Mouse (Mus musculus) NIH3T3 (cell line): ENCODE results near the gene Rin2.

Experiments
- DNase-seq: peaks from one replicate; pipeline ENCODE4 v3.0.0-alpha.2; 2012; ENCODE audit warnings: low read depth

The Rin2 gene

DNA sequence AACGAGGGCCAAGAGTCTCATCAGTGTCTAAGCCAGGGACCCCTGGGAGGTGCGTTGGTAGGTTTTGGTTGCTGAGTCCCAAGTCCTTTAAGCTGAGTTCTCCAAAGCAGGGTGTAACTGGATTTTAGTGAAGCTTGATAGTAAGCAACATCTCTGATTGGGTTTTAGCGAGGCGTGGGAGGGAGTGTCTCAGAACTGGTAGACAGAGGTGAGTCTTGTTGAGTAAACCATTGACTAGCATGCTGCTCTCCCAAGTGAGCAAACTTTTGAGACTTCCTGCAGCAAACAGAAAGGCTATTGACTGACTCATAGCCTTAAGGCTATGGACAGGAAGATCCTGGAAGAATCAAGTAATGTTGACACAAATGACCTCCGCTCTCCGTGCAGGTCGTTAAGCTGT, 112.5 kb downstream of the Rin2 start:
- peak; percentile 19 for DNase-seq

DNA sequence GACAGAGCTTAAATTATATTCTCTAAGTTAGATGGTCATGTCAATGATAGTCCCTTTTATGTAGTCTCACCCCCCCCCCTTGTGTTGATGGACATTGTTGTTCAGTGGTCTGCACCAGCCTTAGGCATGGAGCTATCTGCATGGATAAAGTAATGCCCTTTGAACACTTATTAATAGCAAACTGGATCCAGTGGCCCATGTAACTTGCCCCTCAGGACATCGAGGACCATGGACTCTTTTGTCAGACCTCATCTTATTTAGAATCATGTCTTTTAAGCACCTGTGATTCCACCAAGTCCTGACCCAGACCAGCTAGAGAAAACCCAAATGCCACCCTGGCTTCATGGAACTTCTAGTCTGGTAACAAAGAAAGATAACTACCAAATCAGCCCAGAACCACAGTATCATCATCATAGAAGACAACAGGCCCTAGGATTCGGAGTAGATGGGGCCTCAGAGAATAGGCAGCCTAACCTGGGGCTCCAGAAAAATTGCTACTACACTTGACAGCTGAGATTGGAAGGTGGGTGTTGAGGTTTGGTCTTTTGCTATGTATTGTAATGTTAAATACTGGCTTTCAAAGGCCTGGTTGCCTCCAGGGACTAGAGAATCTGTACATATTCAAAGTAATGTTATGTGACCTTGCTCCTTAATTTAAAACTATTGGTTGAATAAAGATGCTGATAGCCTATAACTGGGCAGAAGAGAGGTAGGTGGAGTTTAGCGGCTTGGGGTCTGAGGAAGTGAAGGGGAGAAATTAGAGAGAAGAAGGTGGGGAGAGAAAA, 113.7 kb downstream of the Rin2 start:
- DNase-seq, result no peak

DNA sequence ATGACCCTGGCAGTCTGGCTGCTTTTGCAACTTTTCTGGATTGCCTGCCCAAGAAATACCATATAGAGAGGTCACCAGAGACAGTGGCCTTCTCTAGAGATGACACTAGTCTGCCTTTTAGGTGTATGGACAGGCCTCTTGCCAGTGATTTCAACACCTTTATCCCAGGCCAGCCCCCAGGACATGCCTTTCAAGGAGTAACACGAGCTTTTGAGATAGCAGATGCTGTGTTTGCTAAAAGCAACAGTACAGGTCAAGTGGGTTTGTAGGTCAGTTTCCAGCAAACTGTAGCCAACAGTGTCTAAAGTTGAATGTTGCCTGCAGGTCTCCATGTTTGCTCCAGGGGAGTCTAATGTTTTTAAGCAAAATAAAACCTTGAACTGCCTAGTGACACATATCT, 118.7 kb downstream of the Rin2 start:
- DNase-seq, result no peak

DNA sequence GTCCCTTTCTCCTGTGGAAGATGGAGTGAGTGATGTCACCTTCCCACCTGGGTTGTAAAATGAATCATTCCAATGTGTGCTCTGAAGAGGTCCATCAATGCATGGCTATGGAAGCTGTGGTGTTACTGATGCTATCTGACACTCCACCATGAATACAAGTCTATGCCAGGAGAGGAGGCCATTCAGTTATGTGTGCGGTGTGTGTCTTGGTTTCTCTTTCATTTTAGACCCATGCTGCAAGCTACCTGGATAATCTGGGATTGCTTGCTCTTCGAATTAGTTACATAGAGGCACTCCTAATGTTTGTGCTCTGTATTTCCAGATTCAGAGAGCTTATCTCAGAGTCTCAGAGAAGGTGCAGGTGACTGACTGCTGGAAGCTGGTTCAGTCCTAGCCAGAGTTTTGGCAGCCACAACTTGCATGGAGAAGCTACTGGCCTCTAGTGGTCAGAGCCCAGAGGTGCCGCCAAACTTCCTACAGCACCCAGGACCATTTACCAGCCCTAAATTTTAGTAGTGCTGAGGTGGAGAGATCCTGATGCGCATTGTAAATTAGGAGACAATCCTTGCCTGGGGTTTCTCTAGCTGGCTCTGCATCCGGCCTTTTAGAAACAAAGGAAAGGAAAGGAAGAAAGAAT, 119.4 kb downstream of the Rin2 start:
- DNase-seq, result peak; percentile 84

DNA sequence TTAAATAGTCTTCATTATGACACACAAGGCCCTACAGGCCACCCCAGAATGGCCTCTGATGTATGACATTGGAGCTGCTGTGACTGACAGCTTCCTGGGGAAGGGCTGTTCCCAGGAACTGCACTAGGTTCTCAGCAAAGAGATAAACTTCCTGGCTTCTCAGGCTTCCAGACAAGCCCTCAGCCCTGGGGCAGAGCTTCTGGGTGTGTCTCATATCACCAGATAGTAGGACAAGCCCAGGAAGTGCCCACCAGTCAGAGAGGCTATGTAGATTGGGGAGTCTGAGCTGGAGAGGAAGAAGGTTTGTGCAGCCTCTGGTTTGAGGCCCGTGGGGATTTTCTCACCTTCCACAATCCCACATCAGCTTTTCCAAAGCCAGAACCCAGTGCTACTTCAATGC, 122.8 kb downstream of the Rin2 start:
- no peak for DNase-seq

DNA sequence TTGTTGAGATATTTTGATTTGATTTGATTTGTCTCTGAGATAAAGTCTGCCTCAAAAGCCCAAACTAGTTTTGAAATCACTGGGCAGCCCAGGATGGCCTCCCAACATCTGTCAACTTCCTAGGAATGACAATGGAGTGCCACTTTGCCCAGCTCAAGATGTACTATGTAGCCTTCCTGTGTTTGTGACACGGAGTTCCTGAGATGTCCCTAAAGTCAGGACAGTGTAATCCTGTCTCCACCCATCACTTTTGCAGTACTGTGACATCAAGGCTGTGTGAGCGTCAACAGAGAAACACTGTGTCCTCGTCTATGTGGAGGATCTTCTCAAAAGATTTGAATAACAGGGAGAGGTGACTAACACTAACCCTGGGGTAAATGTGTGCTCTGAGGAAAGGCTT, 123.9 kb downstream of the Rin2 start:
- no peak for DNase-seq

DNA sequence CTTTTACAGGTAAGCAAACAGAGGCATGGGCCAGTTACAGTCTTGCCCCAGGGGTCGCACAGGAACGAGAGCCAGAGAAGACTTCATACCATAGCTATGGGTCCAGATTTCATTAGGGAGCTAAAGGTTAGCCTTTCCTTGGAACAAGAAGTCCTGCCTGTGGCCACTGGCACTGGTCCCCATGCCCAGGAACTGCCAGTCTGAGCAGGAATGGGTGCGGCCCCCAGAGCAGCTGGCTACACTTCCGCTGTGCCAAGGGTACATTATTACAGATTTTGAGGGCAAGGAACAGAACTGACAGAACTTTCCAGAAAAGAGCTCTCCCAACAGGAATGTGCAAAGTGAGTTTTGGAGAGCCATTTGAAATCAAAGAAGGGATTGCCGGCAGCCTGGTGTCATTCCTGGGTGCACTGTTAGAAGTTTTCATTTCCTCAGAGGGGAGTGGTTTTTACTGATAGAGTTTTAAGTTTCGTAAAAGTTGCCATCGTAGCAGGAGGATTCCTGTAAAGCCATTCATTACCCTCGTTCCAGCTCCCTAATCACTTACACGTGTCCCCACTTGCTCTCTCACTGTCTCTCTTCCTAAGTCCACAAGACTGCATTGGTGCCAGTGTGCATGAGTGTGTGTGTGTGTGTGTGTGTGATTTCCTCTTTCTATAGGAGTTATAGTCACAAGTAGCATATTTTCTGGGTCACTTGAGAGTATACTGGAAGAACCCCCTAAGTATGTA, 126.5 kb downstream of the Rin2 start:
- peak; percentile 47 for DNase-seq

DNA sequence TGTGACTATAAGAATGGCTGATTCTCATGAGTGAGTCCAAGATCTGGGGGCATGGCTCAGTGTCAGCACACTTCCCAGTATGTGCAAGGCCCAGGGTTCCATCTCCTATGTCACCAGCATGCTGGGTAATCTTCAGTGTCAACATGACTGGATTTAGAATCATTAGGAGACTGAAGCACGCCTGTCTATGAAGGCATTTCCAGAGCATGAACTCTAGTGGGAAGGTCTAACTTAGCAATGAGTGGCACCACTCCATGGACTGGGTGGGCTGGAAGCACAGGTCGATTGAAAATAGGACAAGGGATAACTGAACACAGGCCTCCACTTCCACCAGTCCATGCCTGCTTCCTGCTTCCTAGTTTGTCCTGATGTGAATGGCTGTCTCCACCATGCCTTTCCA, 127.6 kb downstream of the Rin2 start:
- DNase-seq, result no peak

DNA sequence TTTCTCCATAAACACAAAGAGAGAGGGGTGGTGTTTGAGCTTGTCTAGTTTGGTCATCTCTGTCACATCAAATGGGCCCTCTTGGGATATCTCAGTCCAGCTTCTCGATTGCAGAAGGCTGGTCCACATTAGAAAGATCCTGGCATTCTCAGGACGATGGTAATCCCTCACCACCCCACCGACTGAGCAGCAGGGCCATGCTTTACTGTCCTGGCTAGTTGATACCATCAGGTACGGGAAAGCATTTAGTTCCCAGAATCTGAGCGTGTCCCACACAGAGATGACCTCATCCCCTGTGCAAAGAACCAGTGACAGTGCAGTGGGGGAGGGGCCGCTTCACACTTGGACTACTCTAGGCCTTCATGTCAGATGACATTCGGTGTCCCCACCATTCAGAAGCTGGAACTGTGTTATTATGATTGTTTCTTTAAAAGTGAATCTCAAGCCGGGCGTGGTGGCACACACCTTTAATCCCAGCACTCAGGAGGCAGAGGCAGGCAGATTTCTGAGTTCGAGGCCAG, 128.9 kb downstream of the Rin2 start:
- DNase-seq, result no peak

DNA sequence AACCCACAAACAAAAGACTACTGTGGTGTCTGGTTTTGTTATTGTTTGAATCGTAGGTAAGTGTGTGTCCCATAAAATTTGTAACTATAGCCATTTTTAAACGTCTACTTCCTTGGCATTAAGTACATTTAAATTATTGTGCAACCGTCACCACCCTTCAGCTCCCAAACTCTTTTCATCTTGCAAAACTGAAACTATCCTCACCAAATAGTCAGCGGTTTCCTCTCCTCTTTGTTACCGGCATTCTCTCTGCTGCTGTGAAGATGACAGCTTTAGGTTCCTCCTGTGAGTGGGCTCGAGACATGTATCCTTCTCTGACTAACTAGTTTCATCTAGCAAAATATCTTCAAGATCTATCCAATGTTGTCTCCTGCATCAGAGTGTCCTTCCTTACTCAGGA, 129.5 kb downstream of the Rin2 start:
- no peak for DNase-seq

DNA sequence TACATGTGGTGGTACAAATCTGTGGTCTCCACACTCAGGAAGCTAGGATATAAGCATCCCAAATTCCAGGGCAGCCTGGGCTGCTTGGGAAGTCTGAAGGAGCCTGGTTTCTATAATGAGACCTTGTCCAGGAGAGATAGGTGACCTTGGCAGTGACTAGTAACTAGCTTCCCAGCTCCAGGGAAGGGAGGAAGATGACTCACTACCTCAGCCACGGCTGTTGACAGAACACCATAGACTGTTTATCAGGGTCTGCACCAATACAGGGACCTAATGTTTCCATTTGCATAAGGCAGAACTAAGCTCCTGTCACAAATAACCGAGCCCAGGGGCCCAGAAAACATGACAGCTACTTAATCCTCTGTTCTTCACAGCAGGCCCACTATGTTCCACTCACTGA, 132.3 kb downstream of the Rin2 start:
- no peak for DNase-seq

DNA sequence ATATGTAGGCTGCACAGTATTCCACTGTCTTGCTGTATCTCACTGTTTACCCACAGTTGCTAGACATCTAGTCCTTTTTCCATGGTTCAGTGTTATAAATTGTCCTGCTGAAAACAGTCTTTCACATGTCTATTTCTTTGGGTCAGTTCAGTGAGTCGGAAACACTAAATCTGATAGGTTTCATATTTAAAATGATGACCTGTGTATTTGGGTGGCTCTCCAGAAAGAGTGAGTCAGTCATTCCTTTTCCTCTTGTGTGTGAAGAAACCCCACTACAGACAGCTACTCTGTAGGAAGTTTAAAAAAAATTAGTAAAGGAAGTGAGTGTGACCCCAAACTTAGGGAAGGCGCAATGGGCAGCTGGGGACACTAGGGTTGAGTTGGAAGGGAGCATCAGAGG, 133.2 kb downstream of the Rin2 start:
- peak; percentile 51 for DNase-seq

DNA sequence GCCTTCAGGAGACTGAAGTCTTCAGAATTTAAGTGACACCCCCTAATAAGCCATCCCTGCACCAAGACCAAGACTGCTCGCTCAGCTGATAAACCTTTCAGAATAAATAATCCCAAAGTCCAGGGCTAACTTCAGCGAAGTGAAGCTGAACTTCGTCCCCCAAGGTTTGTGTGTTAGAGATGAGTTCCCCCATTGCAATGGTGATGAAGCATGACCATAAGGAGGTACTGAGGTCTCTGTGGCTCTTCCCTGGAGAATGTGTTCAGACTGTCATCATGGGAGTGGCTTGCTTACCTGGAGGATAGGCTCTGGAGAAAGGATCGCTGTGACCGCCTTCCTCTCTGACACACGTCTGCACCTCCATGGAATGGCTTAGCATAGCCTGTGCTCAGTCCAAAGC, 133.7 kb downstream of the Rin2 start:
- DNase-seq, result no peak

DNA sequence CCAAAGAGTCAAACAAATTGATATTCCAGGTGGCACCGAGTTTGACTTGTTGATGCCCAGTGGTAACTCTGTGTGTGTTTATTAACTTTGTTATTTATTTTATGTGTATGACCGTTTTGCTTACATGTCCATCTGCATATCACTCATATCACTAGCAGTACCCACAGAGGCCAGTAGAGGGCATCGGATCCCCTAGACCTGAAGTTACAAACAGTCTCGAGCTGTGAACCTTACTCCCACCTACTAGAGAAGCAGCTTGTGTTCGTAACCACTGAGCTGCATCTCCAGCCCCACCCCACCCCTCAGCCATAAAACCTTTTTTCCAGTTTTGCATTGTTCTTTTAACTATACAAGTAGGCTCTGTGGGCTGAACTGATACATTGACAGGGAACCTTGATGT, 135.7 kb downstream of the Rin2 start:
- DNase-seq, result peak; percentile 52

DNA sequence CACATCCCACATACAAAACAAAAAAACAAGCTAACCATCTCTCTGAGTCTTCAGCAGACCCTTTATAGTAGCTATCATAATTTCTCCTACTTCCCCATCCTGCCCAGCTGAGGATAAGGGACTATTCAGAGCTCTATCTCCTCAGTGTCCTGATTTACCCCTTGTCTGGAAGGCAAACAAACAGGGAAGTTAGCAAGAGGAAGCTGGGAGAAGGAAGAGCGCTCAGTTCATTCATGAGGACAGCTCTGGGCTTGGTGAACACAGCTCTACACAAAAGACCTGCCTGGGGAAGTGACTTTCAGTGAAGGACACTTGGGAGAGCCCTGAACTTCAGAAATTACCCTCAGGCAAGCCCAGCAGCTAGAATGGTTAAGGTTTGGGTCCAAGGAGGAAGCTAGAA, 137.8 kb downstream of the Rin2 start:
- no peak for DNase-seq

DNA sequence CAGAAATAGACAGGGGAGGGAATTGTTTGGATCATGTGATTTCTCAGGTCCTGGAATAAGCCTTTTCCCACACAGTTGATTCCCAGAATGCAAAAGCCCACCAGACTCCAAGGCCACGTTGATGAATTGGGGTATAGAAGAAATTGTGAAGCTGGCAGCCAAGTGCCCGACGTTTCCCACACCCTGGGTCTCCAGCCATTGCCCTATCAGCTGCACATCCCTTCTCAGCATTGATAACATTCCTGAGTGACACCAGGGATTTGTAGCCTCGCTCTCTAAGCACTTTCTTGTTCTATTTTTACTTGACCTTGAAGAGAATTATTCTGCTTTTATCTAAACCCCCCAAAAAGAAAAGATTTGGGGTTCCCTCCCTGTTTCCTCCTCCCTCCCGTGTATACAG, 142.2 kb downstream of the Rin2 start:
- DNase-seq, result no peak

DNA sequence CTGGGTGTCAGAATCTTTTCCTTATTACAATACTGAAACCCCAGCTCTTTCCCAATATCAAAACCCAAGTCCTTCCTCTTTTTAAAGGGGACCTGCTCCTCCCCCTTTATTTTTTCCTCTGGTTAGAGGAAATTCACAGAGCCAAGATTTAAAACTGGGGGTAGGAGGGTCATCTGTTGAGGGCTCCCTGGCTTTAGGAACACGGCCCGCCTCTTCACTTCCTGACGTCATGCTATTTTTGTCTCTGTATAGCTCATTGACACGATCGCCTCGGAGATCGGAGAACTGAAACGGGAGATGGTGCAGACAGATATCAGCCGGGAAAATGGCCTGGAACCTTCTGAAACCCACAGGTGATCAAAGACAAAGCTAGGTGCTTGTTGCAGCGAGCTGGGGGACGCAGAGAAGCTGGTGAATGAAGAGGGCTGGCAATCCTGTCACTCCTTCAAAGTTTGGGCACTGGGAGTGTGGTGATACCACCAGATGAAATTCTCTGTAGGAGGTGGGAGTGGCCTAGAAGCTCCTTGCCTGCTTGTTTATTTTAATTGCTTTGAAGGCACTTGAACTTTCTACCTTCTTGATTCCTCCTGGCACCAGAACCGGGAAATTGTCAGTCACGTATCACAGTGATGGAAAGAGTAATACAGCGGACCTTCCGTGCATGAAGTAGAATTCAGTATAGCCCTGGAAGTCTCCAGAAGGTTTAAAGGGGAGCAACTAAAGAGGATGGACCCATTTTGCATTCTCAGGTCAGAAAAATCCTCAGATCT, 147.2 kb downstream of the Rin2 start:
- no peak for DNase-seq

DNA sequence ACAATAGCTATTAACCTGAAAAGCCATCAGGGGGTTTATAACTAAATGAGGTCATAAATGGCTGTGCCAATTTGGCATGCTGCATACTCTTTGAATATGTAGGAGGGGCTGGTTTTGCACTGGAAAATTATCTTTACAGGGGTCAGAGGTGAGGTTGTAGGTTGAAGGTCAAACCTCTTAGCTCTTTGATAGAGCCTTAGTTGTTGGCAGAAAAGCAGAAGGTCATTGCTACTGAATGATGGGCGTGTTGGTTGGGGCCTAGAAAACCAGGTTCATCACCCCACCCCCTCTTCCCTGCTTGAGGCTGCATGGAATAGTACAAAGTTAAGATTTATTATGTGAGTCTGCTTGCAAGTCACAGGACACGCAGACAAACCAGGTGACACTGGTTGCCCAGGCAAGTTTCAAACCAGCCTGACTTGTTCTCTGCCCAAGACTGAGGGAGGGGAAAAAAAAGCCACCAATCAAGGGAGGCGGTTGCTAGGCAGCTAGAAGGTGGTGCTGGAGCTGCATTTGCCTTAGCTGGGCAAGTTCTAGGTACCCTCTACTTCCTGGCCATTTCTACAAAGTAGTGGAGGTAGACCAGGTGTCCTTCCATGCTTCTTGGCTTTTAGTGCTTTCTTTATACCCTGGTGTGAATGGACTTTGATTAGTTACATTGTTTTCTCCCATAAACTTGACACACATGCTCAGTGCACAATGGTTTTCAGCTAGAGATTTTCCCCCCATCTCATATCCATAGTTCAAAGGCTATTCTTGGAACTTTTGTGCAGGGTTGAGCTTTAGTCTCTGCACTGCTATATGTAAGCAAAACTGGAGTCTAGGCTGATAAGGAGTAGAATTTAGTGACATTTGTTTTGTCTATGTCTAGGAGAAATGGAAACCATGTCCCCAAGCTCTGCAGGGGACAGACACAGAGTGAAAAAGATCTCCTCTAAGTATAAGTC, 148.0 kb downstream of the Rin2 start:
- DNase-seq, result no peak

DNA sequence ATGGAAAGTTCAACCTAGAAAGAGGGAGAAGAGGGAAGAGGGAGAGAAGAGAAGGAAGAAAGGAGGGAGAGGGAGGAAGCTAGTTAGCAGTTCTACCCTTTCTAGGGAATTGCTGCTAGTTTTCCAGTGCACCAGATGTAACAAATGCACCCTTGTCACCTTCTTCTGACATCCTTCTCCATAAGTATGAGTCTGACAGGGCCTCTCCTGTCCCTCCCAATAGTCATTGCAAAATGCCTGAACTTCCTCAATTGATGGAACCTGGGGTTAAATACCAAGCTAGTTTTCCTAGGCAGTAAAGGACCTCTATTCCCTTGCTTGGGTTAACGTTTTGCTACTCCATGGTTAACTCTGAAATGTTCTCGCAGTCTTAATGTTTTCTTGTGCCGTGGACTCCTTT, 149.7 kb downstream of the Rin2 start:
- no peak for DNase-seq

DNA sequence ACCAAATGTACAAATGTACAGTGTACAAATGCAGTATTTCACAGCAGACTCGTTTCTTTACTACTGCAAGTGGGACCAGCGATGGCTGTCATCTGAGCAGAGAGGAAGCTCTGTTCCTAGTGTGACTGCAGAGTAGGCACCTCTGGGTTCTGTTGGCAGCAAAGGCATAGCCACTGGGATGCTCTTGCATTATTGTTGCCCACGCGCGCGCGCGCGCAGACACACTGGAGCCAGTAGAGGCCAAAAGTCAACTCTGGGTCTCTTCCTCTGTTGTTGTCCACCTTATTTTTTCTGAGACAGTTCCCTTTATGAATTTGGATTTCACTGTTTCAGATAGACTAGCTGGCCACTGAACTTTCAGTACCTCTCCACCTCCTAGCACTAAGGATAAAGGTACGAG, 150.2 kb downstream of the Rin2 start:
- DNase-seq, result no peak

DNA sequence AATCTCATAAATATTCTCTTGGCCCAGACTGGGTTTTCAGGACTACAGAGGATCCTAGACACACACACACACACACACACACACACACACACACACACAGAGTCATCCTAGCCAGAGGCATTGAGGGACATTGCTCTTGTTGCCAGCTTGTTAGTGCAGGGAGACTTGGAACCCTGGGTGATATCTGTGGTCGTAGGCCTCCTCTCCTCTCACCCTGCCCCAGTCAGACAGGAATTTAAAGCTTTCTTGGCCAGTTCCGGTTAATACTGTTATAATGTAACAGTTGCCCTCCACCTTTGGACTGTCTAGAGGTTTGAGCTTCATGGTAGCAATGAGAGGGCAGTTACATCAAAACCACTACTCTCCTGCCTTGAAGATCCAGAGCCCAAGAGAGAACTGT, 152.9 kb downstream of the Rin2 start:
- no peak for DNase-seq
